Mouse (Mus musculus): Measurements from ENCODE around the gene Cdh23. TPM values are rescaled to one million over a fixed set of nuclear protein-coding genes. Genes with fewer than 3 reads are reported as not detected.

Cdh23 gene
- polyA plus RNA-seq, 1 experiment from 2014 or later, result 0.53 TPM

DNA sequence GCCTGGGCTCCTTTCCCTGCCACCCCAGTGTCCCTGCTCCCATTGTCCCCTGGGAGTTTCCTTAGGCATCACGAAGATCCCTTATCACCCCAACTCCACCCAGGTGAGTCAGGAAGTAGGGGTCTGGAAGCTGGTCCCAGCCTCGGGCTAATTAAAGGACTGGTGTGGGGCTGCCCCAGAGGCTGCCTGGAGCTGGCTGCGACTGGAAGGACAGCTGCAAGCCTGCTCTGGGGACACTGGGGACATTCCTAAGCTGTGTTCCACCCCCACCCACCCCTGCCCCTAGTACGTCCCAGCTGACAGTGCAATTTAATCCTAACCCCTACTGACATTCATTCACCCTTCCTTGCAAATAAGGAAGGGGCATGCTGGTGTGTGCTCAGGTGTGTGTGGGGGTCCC lies 263.6 kb downstream of the Cdh23 start:
- Histone ChIP-seq H3K36me3 (ENCODE audit: control insufficient read depth, insufficient read depth, low read length) (no peaks in the 10 kb centered on the region), H3K4me2 (ENCODE audit: low read depth, low read length) (no peak overlapping the region), H3K27me3 (ENCODE audit: control insufficient read depth, insufficient read depth, low read length) (no peaks in the 10 kb centered on the region), H3K9me3 (replicated peaks; ENCODE audit: control insufficient read depth, low read length) (no peaks in the 10 kb centered on the region), H3K27ac (ENCODE audit: low read length) (no peak overlapping the region), H3K4me3 (replicated peaks; ENCODE audit: low read length) (no peak overlapping the region), H3K4me1 (ENCODE audit: control insufficient read depth, insufficient read depth, low read length) (no peaks in the 10 kb centered on the region), H3K9ac (ENCODE audit: low read length) (no peak overlapping the region)
- ATAC-seq (ENCODE audit: insufficient read depth, low FRiP score), result no peak
- 30% methylated on average over 4 of the region's 4 CpGs for WGBS

DNA sequence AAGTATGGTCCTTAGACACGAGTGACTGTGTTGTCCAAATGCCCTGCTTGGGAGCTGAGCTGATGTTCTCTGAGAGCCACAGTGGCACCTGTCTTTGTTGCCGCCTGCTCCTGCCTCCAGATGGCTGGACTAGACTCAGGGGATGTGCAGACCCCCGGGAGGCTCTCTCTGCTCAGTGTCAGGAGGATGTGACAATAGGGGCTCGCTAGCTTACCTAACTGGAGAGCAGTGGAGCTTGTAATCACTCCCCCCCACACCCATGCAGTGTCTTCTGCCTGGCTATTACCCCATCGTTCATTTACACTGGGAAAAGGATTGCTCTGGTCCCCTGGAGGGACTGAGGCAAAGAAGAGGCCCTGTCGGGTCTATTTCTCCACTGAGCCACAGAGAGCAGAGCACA lies 265.7 kb downstream of the Cdh23 start:
- H3K4me2 ChIP-seq (ENCODE audit: low read depth, low read length), result no peak overlapping the region
- H3K36me3 ChIP-seq (ENCODE audit: control insufficient read depth, insufficient read depth, low read length), result no peaks in the 10 kb centered on the region
- no peak overlapping the region for H3K27ac ChIP-seq (ENCODE audit: low read length)
- no peaks in the 10 kb centered on the region for H3K4me1 ChIP-seq (ENCODE audit: control insufficient read depth, insufficient read depth, low read length)
- WGBS, result 63% methylated on average over 6 of the region's 6 CpGs
- H3K9ac ChIP-seq (ENCODE audit: low read length), result no peak overlapping the region
- H3K27me3 ChIP-seq (ENCODE audit: control insufficient read depth, insufficient read depth, low read length), result no peaks in the 10 kb centered on the region
- ATAC-seq (ENCODE audit: insufficient read depth, low FRiP score), result no peak
- peaks cover 2% of the 10 kb centered on the region; the same call in 1 of the 2 replicates for H3K9me3 ChIP-seq (replicated peaks; ENCODE audit: control insufficient read depth, low read length)
- no peak overlapping the region for H3K4me3 ChIP-seq (replicated peaks; ENCODE audit: low read length)

DNA sequence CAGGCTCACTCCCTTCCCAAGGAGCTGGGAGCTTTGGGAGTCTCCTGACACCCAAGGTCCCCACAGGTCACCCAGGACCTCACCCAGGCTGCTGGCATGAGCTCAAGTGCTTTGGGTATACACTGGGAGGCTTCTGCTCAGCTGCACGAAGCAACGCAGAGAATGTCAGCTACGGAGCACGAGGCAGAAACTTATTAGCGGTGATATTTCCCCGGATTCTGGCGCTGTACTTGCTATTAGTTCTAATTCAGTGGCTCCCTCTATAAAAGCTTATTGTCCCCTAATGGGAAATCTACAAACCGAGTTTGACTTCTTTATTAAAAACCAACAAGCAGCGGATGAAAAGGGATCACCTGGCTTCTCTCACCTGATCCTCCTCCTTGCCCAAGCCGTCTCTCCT lies 266.3 kb downstream of the Cdh23 start:
- no peak overlapping the region for H3K4me3 ChIP-seq (replicated peaks; ENCODE audit: low read length)
- no peak overlapping the region for H3K4me2 ChIP-seq (ENCODE audit: low read depth, low read length)
- H3K27me3 ChIP-seq (ENCODE audit: control insufficient read depth, insufficient read depth, low read length), result no peaks in the 10 kb centered on the region
- no peaks in the 10 kb centered on the region for H3K4me1 ChIP-seq (ENCODE audit: control insufficient read depth, insufficient read depth, low read length)
- no peaks in the 10 kb centered on the region for H3K36me3 ChIP-seq (ENCODE audit: control insufficient read depth, insufficient read depth, low read length)
- no peak overlapping the region for H3K27ac ChIP-seq (ENCODE audit: low read length)
- H3K9ac ChIP-seq (ENCODE audit: low read length), result no peak overlapping the region
- WGBS, result 76% methylated on average over 10 of the region's 10 CpGs
- H3K9me3 ChIP-seq (replicated peaks; ENCODE audit: control insufficient read depth, low read length), result peaks cover 7% of the 10 kb centered on the region; the same call in 1 of the 2 replicates
- no peak for ATAC-seq (ENCODE audit: insufficient read depth, low FRiP score)

DNA sequence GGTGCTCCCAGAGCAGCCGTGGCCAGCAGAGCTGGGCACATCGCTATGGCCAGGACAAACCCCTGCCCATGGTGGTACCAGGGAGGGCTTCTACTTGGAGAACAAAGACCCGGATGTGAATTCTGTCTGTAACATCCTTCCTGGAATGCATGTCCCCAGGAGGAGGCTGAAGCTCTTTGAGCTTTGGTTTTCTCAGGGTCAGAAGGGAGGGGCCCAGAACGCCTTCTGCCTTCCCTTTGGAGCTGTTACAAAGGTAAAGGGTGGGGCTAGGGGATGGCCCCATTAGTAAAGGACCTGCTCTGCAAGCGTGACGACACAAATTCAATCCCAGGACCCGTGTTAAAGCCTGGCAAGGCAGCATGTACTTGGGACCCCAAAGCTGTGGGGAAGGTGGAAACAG lies 273.5 kb downstream of the Cdh23 start:
- no peaks in the 10 kb centered on the region for H3K4me1 ChIP-seq (ENCODE audit: control insufficient read depth, insufficient read depth, low read length)
- H3K27ac ChIP-seq (ENCODE audit: low read length), result no peak overlapping the region
- no peak overlapping the region for H3K9ac ChIP-seq (ENCODE audit: low read length)
- H3K36me3 ChIP-seq (ENCODE audit: control insufficient read depth, insufficient read depth, low read length), result no peaks in the 10 kb centered on the region
- H3K4me2 ChIP-seq (ENCODE audit: low read depth, low read length), result no peak overlapping the region
- no peak; the same call in 1 of the 2 replicates for ATAC-seq (ENCODE audit: insufficient read depth, low FRiP score)
- H3K9me3 ChIP-seq (replicated peaks; ENCODE audit: control insufficient read depth, low read length), result peaks cover 7% of the 10 kb centered on the region; the same call in 1 of the 2 replicates
- H3K4me3 ChIP-seq (replicated peaks; ENCODE audit: low read length), result no peak overlapping the region
- 63% methylated on average over 7 of the region's 7 CpGs for WGBS
- no peaks in the 10 kb centered on the region for H3K27me3 ChIP-seq (ENCODE audit: control insufficient read depth, insufficient read depth, low read length)

DNA sequence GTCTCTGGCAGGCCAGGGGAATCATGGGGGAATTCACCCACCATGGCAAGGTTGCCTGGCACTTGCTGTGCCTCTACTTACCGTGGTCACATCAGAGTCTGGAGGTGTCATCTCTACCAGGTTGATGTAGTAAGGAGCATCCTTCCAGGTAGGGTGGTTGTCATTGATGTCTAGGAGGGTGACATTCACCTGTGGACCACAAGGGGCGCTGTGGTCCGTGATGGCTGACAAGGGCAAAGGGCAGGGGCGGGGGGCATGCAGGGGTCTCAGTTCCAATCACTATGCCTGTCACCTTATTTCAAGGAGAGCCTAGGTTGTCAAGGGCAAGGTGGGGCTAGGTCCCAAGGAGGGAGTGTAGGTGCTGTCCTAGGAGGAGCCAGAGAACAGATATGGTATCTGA lies 276.7 kb downstream of the Cdh23 start:
- ATAC-seq (ENCODE audit: insufficient read depth, low FRiP score), result no peak
- Histone ChIP-seq H3K4me3 (replicated peaks; ENCODE audit: low read length) (no peak overlapping the region), H3K9me3 (replicated peaks; ENCODE audit: control insufficient read depth, low read length) (no peaks in the 10 kb centered on the region), H3K36me3 (ENCODE audit: control insufficient read depth, insufficient read depth, low read length) (no peaks in the 10 kb centered on the region), H3K4me2 (ENCODE audit: low read depth, low read length) (no peak overlapping the region), H3K27me3 (ENCODE audit: control insufficient read depth, insufficient read depth, low read length) (no peaks in the 10 kb centered on the region), H3K27ac (ENCODE audit: low read length) (no peak overlapping the region), H3K9ac (ENCODE audit: low read length) (no peak overlapping the region), H3K4me1 (ENCODE audit: control insufficient read depth, insufficient read depth, low read length) (no peaks in the 10 kb centered on the region)
- 20% methylated on average over 4 of the region's 4 CpGs for WGBS

DNA sequence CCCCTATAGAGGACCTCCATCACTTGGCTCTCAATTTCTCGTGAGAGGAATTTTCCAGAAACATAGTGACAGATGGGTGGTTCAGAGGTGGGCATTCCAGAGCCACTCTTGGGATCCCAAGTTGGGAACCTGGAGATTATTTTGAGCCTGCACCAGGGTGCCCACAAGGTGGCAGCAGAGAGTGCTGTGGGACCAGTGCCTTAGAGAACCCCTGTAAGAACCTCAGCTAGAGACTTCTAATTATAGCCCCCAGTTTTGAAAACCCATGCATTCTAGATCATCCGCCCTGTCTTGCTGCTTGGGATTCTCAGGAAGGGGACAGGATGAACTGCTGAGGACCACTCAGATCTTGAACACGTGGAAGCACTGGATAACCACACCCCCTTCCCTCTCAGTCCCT lies 278.2 kb downstream of the Cdh23 start:
- H3K27me3 ChIP-seq (ENCODE audit: control insufficient read depth, insufficient read depth, low read length), result no peaks in the 10 kb centered on the region
- no peaks in the 10 kb centered on the region for H3K9me3 ChIP-seq (replicated peaks; ENCODE audit: control insufficient read depth, low read length)
- H3K4me2 ChIP-seq (ENCODE audit: low read depth, low read length), result no peak overlapping the region
- no peaks in the 10 kb centered on the region for H3K4me1 ChIP-seq (ENCODE audit: control insufficient read depth, insufficient read depth, low read length)
- ATAC-seq (ENCODE audit: insufficient read depth, low FRiP score), result no peak
- no peaks in the 10 kb centered on the region for H3K36me3 ChIP-seq (ENCODE audit: control insufficient read depth, insufficient read depth, low read length)
- no peak overlapping the region for H3K27ac ChIP-seq (ENCODE audit: low read length)
- 9% methylated on average over 3 of the region's 3 CpGs for WGBS
- no peak overlapping the region for H3K9ac ChIP-seq (ENCODE audit: low read length)
- H3K4me3 ChIP-seq (replicated peaks; ENCODE audit: low read length), result no peak overlapping the region

DNA sequence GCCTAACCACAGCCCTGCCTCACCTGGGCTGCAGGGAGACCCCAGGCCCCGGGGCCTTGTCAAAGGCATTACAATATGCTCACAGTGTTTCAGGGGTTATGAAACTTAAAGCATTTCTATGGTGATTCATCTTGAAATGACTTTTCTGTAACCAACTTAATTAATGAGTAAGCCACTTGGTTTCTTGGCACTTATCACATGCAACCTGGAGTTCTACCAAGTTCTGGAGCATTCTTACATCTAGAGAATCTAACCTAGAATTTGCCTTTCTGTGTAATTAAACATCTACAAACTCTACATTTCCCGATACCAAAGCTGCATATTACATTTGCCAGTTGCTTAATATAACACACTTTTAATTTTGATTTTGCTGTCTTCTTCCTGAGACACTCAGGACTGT lies 279.2 kb downstream of the Cdh23 start:
- no peaks in the 10 kb centered on the region for H3K9me3 ChIP-seq (replicated peaks; ENCODE audit: control insufficient read depth, low read length)
- no peak overlapping the region for H3K9ac ChIP-seq (ENCODE audit: low read length)
- H3K36me3 ChIP-seq (ENCODE audit: control insufficient read depth, insufficient read depth, low read length), result no peaks in the 10 kb centered on the region
- 81% methylated on average over 2 of the region's 2 CpGs for WGBS
- H3K4me1 ChIP-seq (ENCODE audit: control insufficient read depth, insufficient read depth, low read length), result no peaks in the 10 kb centered on the region
- H3K4me3 ChIP-seq (replicated peaks; ENCODE audit: low read length), result no peak overlapping the region
- no peak overlapping the region for H3K4me2 ChIP-seq (ENCODE audit: low read depth, low read length)
- ATAC-seq (ENCODE audit: insufficient read depth, low FRiP score), result no peak
- H3K27me3 ChIP-seq (ENCODE audit: control insufficient read depth, insufficient read depth, low read length), result no peaks in the 10 kb centered on the region
- H3K27ac ChIP-seq (ENCODE audit: low read length), result no peak overlapping the region

DNA sequence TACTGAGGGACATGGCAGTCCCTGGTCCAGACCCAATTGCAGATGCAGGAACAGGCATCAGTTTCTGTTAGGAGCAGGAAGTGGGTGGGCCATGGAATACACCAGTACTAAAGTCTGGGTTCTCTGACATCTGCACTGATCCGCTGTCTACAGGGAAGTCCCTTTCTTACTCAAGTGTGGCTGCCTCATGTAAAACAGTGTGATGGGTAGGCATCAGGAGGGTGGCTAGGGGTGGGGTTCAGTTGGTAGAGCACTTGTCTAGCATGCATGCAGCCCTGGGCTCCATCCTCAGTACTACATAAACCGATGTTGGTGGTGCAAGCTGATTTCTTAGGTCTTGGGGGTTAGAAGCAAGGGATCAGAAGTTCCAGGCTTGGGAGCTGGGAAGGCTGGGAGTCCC lies 282.5 kb downstream of the Cdh23 start:
- 89% methylated on average over 2 of the region's 2 CpGs for WGBS

DNA sequence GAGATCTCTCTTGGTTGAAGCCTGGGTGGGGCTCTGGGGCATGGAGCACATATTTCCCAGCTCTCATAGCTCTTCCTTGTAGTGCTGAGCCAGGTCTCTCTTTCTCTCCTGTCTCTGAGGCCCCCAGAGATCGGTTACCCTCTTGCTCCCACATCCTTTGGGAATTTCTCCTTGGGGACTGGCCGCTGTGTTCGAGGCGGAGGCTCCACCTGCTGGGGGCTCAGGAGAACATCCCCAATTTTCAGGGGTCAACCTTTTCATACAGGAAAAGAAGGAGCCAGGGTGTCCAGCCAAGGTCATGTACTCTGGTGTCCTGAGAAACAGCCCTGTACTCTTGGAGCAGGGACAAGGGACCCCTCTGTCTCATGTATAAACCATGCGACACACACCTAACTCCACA lies 284.5 kb downstream of the Cdh23 start:
- Histone ChIP-seq H3K27ac (ENCODE audit: low read length) (no peak overlapping the region), H3K36me3 (ENCODE audit: control insufficient read depth, insufficient read depth, low read length) (no peaks in the 10 kb centered on the region), H3K9ac (ENCODE audit: low read length) (no peak overlapping the region), H3K4me3 (replicated peaks; ENCODE audit: low read length) (no peak overlapping the region), H3K4me1 (ENCODE audit: control insufficient read depth, insufficient read depth, low read length) (no peaks in the 10 kb centered on the region), H3K4me2 (ENCODE audit: low read depth, low read length) (no peak overlapping the region), H3K27me3 (ENCODE audit: control insufficient read depth, insufficient read depth, low read length) (no peaks in the 10 kb centered on the region), H3K9me3 (replicated peaks; ENCODE audit: control insufficient read depth, low read length) (no peaks in the 10 kb centered on the region)
- WGBS, result 27% methylated on average over 5 of the region's 5 CpGs
- ATAC-seq (ENCODE audit: insufficient read depth, low FRiP score), result no peak

More for the DNA sequence above, 282.5 kb downstream of the Cdh23 start:
- no peaks in the 10 kb centered on the region for H3K36me3 ChIP-seq (ENCODE audit: control insufficient read depth, insufficient read depth, low read length)
- H3K4me1 ChIP-seq (ENCODE audit: control insufficient read depth, insufficient read depth, low read length), result no peaks in the 10 kb centered on the region
- H3K27me3 ChIP-seq (ENCODE audit: control insufficient read depth, insufficient read depth, low read length), result no peaks in the 10 kb centered on the region
- no peak overlapping the region for H3K27ac ChIP-seq (ENCODE audit: low read length)
- H3K4me3 ChIP-seq (replicated peaks; ENCODE audit: low read length), result no peak overlapping the region
- H3K4me2 ChIP-seq (ENCODE audit: low read depth, low read length), result no peak overlapping the region
- no peaks in the 10 kb centered on the region for H3K9me3 ChIP-seq (replicated peaks; ENCODE audit: control insufficient read depth, low read length)
- no peak overlapping the region for H3K9ac ChIP-seq (ENCODE audit: low read length)
- no peak for ATAC-seq (ENCODE audit: insufficient read depth, low FRiP score)

DNA sequence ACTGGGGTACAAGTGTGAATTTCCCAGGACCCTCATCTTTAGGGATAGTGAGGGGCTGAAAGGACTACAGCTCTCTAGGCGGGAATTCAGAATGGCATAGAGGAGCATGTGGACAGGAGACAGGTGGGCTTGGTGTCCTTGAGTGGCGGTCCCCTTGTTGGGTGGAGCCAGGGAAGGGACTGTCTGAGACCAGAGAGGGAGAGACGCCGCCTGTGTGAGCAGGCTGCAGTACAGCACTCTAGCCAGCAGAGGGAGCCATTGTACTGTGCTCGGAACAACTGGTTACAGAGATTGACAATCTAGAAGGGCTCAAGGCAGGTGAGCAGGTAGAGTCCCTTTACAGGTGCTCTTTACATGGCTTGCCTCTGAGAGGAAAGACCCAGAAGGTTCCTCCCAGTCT lies 288.5 kb downstream of the Cdh23 start:
- WGBS, result 7% methylated on average over 5 of the region's 5 CpGs
- no peaks in the 10 kb centered on the region for H3K9me3 ChIP-seq (replicated peaks; ENCODE audit: control insufficient read depth, low read length)
- no peaks in the 10 kb centered on the region for H3K4me1 ChIP-seq (ENCODE audit: control insufficient read depth, insufficient read depth, low read length)
- no peak for ATAC-seq (ENCODE audit: insufficient read depth, low FRiP score)
- H3K9ac ChIP-seq (ENCODE audit: low read length), result no peak overlapping the region
- no peak overlapping the region for H3K4me3 ChIP-seq (replicated peaks; ENCODE audit: low read length)
- no peak overlapping the region for H3K27ac ChIP-seq (ENCODE audit: low read length)
- H3K4me2 ChIP-seq (ENCODE audit: low read depth, low read length), result no peak overlapping the region
- no peaks in the 10 kb centered on the region for H3K36me3 ChIP-seq (ENCODE audit: control insufficient read depth, insufficient read depth, low read length)
- peaks cover 3% of the 10 kb centered on the region; the same call in 1 of the 2 replicates for H3K27me3 ChIP-seq (ENCODE audit: control insufficient read depth, insufficient read depth, low read length)

Data from stomach, embryonic 16.5 days (tissue).